9 mouse cellular contexts compared by ENCODE assay signal in the genomic region with DNA sequence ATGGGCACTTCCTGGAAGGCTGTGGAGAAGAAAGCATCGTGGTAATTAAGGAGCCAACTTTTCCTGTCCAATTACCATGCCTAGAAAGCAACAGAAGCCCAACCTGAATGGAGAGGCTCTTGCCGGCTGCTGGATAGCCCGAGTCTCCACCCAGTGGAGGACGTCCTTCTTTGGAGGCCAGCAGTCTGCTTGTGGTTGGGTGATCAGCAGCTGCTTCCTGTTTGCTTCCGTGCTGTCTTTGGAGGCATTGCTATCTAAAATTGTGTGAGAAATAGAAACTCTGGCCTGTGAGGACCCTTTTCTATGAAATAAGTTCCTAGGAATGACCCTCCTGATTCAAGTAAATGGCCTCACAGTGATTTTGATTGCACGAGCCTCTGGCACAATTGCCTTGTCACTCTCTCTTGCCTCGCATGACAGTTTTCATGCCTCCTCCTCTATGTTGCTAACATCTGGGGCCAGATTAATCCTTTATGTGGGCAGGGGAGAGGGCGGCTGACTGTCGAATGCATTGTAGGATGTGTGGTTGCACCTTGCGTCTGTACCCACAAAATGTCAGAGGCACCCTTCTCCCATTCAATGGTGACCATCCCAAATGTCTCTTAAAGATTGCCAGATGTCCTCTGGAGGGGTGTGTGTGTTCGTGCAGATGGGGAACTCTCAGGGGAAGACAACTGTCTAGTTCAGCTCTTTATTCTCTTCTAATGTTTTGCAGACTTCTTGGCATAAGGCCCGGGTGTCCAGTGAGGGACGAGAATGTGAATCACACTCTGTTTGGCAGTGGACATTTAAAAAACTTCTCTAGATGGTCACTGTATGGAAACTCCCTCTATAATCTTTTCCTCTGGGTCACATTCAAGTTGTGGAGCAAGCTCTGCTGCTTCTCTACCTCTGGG.
DNase-seq lines count a peak whose midpoint lies in the region; ATAC-seq and TF ChIP-seq lines count a peak whose summit lies in the region.
"Had no signal": no experiment of that assay in that cellular context is flagged by ENCODE, and none has a peak within 500 bp of the region (broad histone marks: within the 10 kb centered on the region; RNA-seq: fewer than 3 reads in every experiment).

No protein-coding gene starts in this region.

- DNase-seq in ovary, adult 18-20 months (ENCODE audit: low spot score): peak; percentile 39
- DNase-seq in ovary, postnatal 14 days (ENCODE audit: low spot score): no peak
- peak; percentile 68 to 78 for DNase-seq in heart, postnatal 14 days
- DNase-seq in lung, adult 18-20 months: peak; percentile 63 to 67
- no peak for DNase-seq in cerebellum, adult 9-10 months

- intact Hi-C loops in heart, postnatal 14 days (cut with DNase I): no loop called here

- TF ChIP-seq CTCF in bone marrow macrophage, adult 2 months (IDR thresholded peaks at IDR 0.05; ENCODE audit: low read depth, low read length): no peak

- peak; percentile 56 for ATAC-seq in stomach, embryonic 16.5 days (ENCODE audit: insufficient read depth, low FRiP score)
- no peak for ATAC-seq in hindbrain, embryonic 12.5 days (ENCODE audit: low FRiP score)

- no peak overlapping the region for H3K9ac ChIP-seq in stomach, embryonic 16.5 days (ENCODE audit: low read length)
- no peak overlapping the region for H3K9ac ChIP-seq in hindbrain, embryonic 12.5 days
- H3K9ac ChIP-seq: neural tube, embryonic 13.5 days had no signal

- H3K4me1 ChIP-seq in bone marrow macrophage, adult 2 months (ENCODE audit: control insufficient read depth, insufficient read depth, low read length): peaks cover 26% of the 10 kb centered on the region
- H3K4me1 ChIP-seq in stomach, embryonic 16.5 days (ENCODE audit: control insufficient read depth, insufficient read depth, low read length): 0 out of 2 replicates have a peak, but pooled peaks cover 8% of the 10 kb centered on the region
- no peaks in the 10 kb centered on the region for H3K4me1 ChIP-seq in hindbrain, embryonic 12.5 days
- H3K4me1 ChIP-seq: neural tube, embryonic 13.5 days had no signal

- WGBS in stomach, embryonic 16.5 days: 43% methylated on average over 13 of the region's 13 CpGs
- WGBS in hindbrain, embryonic 12.5 days: 73% methylated on average over 13 of the region's 13 CpGs

- H3K4me2 ChIP-seq in stomach, embryonic 16.5 days (ENCODE audit: low read depth, low read length): no peak overlapping the region
- H3K4me2 ChIP-seq in hindbrain, embryonic 12.5 days (replicated peaks): no peak overlapping the region
- H3K4me2 ChIP-seq: neural tube, embryonic 13.5 days had no signal

- no peak for TF ChIP-seq POLR2A in bone marrow macrophage, adult 2 months (IDR thresholded peaks at IDR 0.05; ENCODE audit: borderline replicate concordance, low read depth, low read length)

- no peaks in the 10 kb centered on the region for H3K9me3 ChIP-seq in stomach, embryonic 16.5 days (replicated peaks; ENCODE audit: control insufficient read depth, low read length)
- H3K9me3 ChIP-seq in hindbrain, embryonic 12.5 days (replicated peaks): no peaks in the 10 kb centered on the region
- H3K9me3 ChIP-seq: neural tube, embryonic 13.5 days had no signal

- peak overlapping the region; percentile 91 for H3K27ac ChIP-seq in bone marrow macrophage, adult 2 months (ENCODE audit: insufficient read depth, low read depth, low read length)
- peak overlapping the region; percentile 50 for H3K27ac ChIP-seq in stomach, embryonic 16.5 days (ENCODE audit: low read length)
- H3K27ac ChIP-seq in hindbrain, embryonic 12.5 days: no peak overlapping the region
- H3K27ac ChIP-seq: neural tube, embryonic 13.5 days had no signal

- H3K36me3 ChIP-seq in stomach, embryonic 16.5 days (ENCODE audit: control insufficient read depth, insufficient read depth, low read length): no peaks in the 10 kb centered on the region
- H3K36me3 ChIP-seq in hindbrain, embryonic 12.5 days: no peaks in the 10 kb centered on the region
- H3K36me3 ChIP-seq: neural tube, embryonic 13.5 days had no signal

- no peaks in the 10 kb centered on the region for H3K27me3 ChIP-seq in stomach, embryonic 16.5 days (ENCODE audit: control insufficient read depth, insufficient read depth, low read length)
- H3K27me3 ChIP-seq in hindbrain, embryonic 12.5 days: no peaks in the 10 kb centered on the region
- H3K27me3 ChIP-seq: neural tube, embryonic 13.5 days had no signal

- peak overlapping the region; percentile 37 for H3K4me3 ChIP-seq in bone marrow macrophage, adult 2 months (ENCODE audit: insufficient read depth, low read length)
- H3K4me3 ChIP-seq in stomach, embryonic 16.5 days (replicated peaks; ENCODE audit: low read length): no peak overlapping the region
- H3K4me3 ChIP-seq in hindbrain, embryonic 12.5 days: no peak overlapping the region
- H3K4me3 ChIP-seq: neural tube, embryonic 13.5 days had no signal

Comparison
In these comparisons a context has a peak if more than half of its experiments do, and no peak if none do; other contexts are left out.
1. DNase-seq: peak in ovary, adult 18-20 months (single experiment), heart, postnatal 14 days (2 of 2) and lung, adult 18-20 months (2 of 2); none in ovary, postnatal 14 days (single experiment) and cerebellum, adult 9-10 months (single experiment).